Mouse (Mus musculus) neural tube, embryonic 12.5 days (tissue): ENCODE data around the gene Golph3l. TPM values are rescaled to one million over a fixed set of nuclear protein-coding genes. Genes with fewer than 3 reads are reported as not detected.
"Not testable (repeated sequence)": the region's sequence is repeated elsewhere in the genome, so short reads cannot be mapped to it uniquely, and the experiment has no call there.

Experiments
- ATAC-seq: fragments of 200-750 bp; cut with Nextera tagmentation; 2 replicates; pipeline ENCODE4 v1.8.0; 2017; ENCODE audit warnings: low read depth, mild to moderate bottlenecking, moderate TSS enrichment, moderate library complexity; ENCODE audit not compliant: low FRiP score
- H3K27ac ChIP-seq: fragments of 300-500 bp; sonication (generic); 2 replicates; pipeline ENCODE4 v1.5.1; 2016
- H3K27me3 ChIP-seq: fragments of 300-500 bp; sonication (generic); replicated peaks from 2 replicates; pipeline ENCODE4 v1.6.1; 2016; ENCODE audit warnings: mild to moderate bottlenecking
- H3K36me3 ChIP-seq: fragments of 300-500 bp; sonication (generic); 2 replicates; pipeline ENCODE4 v1.6.1; 2016; ENCODE audit warnings: mild to moderate bottlenecking
- H3K4me1 ChIP-seq: fragments of 300-500 bp; sonication (generic); 2 replicates; pipeline ENCODE4 v1.6.1; 2016
- H3K4me2 ChIP-seq: fragments of 300-500 bp; sonication (generic); replicated peaks from 2 replicates; pipeline ENCODE4 v1.6.1; 2016; ENCODE audit warnings: mild to moderate bottlenecking
- H3K4me3 ChIP-seq: fragments of 300-500 bp; sonication (generic); 2 replicates; pipeline ENCODE4 v1.5.1; 2016
- H3K9ac ChIP-seq: fragments of 300-500 bp; sonication (generic); 2 replicates; pipeline ENCODE4 v1.6.1; 2016; ENCODE audit warnings: mild to moderate bottlenecking
- H3K9me3 ChIP-seq: fragments of 300-500 bp; sonication (generic); 2 replicates; pipeline ENCODE4 v1.6.1; 2016; ENCODE audit warnings: mild to moderate bottlenecking
- WGBS: fragments of 180-500 bp; shearing (Covaris S2); methylation state at CpG from one replicate; pipeline ENCODE4 v1.1.7; 2016; 5-methylcytosine and 5-hydroxymethylcytosine counted together
- polyA plus RNA-seq: library from polyadenylated mRNA; unstranded; fragments of >200 nt; fragmentation: Nextera tagmentation; extraction: Ambion mirVana; gene quantifications from 2 replicates; pipeline ENCODE4 v1.2.1, GENCODE M21; 2016

Golph3l gene
- polyA plus RNA-seq, 1 experiment from 2014 or later = 35.7 TPM

DNA sequence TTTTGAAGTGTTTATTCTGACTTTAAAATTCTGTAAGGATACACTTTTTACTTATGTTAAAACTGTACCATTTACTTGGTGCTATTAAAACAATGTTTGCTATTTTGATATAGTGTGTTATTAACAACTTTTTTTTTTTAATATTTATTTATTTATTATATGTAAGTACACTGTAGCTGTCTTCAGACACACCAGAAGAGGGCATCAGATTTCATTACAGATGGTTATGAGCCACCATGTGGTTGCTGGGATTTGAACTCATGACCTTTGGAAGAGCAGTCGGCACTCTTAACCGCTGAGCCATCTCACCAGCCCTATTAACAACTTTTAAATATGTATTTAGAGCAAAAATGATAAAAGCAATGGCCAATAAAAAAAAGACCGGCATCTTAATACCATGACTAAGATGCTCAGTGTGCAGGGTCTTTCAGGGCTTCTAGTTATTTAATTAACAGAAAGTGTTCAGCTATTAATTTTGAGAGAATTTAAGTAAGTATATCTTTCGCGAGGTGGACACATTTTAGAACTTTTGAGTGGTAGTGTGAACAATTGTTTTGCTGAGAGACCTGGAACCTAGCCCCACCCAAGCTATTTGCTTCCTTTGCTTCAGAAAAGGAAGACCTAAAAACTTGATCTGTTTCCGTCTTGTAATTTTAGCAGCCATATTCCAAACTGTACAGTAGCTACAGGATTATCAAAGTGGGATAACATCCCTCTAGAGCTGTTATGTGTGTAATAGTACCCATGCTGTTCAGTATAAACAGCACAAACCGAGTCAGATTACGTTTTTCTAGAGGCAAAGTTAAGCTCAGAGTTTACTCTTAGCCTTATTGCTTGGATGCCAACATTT is 755 bp upstream of the Golph3l start:
- peak overlapping the region; percentile 71 for H3K4me2 ChIP-seq
- H3K4me3 ChIP-seq = peak overlapping the region; percentile 69
- peaks cover 8% of the 10 kb centered on the region for H3K36me3 ChIP-seq
- H3K27ac ChIP-seq = no peak overlapping the region
- no peaks in the 10 kb centered on the region for H3K4me1 ChIP-seq
- no peak overlapping the region for H3K9ac ChIP-seq
- H3K9me3 ChIP-seq = no peaks in the 10 kb centered on the region
- no peaks in the 10 kb centered on the region for H3K27me3 ChIP-seq
- WGBS = 52% methylated on average over 8 of the region's 8 CpGs
- ATAC-seq = peak; percentile 59; the same call in 1 of the 2 replicates

DNA sequence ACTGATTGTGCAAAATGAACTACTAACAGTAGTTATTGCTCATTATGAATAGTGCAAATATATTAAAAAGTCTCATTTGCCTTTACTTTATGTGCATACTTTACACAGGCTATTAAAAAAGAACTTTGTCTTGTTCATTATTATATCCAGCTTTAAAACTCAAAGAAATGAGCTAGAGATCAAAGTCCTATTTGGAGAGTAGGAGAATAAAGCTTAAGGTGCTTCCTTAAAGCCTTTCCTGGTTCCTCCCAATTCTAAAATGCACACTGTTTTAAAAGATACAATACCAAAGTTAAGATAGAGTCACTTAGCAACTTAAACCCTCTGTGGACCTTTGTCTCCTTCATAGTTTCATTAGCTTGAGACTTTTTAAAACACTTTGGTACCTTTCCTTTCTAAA is 10.0 kb downstream of the Golph3l start:
- Histone ChIP-seq H3K4me3 (no peak overlapping the region), H3K36me3 (peaks cover 25% of the 10 kb centered on the region; the same call in 1 of the 2 replicates), H3K4me2 (no peak overlapping the region), H3K27me3 (no peaks in the 10 kb centered on the region), H3K9ac (no peak overlapping the region), H3K4me1 (no peaks in the 10 kb centered on the region), H3K9me3 (no peaks in the 10 kb centered on the region), H3K27ac (no peak overlapping the region)
- ATAC-seq = no peak

- no peak for ATAC-seq
- H3K27me3 ChIP-seq = no peaks in the 10 kb centered on the region
- no peak overlapping the region for H3K9ac ChIP-seq
- no peak overlapping the region for H3K4me3 ChIP-seq
- no peak overlapping the region for H3K27ac ChIP-seq
- no peak overlapping the region for H3K4me2 ChIP-seq
- no peaks in the 10 kb centered on the region for H3K9me3 ChIP-seq
- no peaks in the 10 kb centered on the region for H3K4me1 ChIP-seq
- H3K36me3 ChIP-seq = peaks cover 13% of the 10 kb centered on the region; the same call in 1 of the 2 replicates
- 94% methylated on average over 3 of the region's 3 CpGs for WGBS
These were observed 12.6 kb downstream of the Golph3l start for GRCm38 (mm10) chr3:95601287-95601686.

DNA sequence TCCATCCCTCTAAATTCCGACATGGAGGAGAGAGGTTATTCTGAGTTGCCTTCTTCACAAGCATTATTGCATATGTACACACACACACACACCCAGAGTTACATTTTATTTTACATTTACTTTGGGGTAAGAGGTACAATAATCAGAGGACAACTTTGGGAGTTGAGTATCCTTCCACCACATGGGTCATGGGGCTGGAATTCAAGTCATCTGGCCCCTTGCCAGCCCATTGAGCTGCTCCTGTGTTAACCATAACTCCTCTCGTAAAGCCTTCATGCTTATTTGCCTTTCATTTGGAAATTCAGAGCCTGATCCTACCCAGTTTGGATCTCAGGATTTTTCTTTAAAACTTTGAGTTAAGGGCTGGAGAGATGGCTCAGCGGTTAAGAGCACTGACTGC is 17.4 kb downstream of the Golph3l start:
- Histone ChIP-seq H3K36me3 (peaks cover 32% of the 10 kb centered on the region), H3K9ac (no peak overlapping the region), H3K9me3 (no peaks in the 10 kb centered on the region), H3K4me3 (no peak overlapping the region), H3K27me3 (no peaks in the 10 kb centered on the region), H3K27ac (no peak overlapping the region), H3K4me2 (no peak overlapping the region), H3K4me1 (no peaks in the 10 kb centered on the region)
- 91% methylated on average over 3 of the region's 3 CpGs for WGBS
- no peak for ATAC-seq

DNA sequence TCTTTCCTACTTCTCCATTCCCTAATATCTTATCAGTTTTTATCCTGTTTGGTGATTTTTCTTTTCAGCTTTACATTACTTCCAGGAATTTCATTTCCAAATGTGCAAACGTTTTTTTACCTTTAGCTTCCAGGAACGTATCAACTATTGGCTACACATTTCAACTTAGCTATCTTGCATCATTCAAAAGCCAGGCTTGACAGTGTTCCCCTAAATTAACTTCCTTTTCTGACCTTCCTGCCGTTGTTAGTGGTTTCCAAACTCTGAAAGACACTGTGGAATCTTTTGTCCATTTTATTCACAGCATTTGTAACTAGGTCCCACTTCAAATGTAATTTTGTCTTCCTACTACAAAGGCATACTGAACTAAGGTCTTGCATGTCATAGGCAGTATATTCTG is 20.5 kb downstream of the Golph3l start:
- Histone ChIP-seq H3K9ac (no peak overlapping the region), H3K4me3 (no peak overlapping the region), H3K4me2 (no peak overlapping the region), H3K27ac (no peak overlapping the region), H3K4me1 (no peaks in the 10 kb centered on the region), H3K36me3 (peaks cover 37% of the 10 kb centered on the region), H3K27me3 (no peaks in the 10 kb centered on the region), H3K9me3 (no peaks in the 10 kb centered on the region)
- no peak for ATAC-seq
- 77% methylated on average over 3 of the region's 3 CpGs for WGBS

GRCm38 (mm10) chr3:95613996-95614395 is 25.3 kb downstream of the Golph3l start:
- Histone ChIP-seq H3K36me3 (peaks cover 40% of the 10 kb centered on the region), H3K9ac (no peak overlapping the region)
- WGBS = 88% methylated on average over 1 of the region's 1 CpGs

DNA sequence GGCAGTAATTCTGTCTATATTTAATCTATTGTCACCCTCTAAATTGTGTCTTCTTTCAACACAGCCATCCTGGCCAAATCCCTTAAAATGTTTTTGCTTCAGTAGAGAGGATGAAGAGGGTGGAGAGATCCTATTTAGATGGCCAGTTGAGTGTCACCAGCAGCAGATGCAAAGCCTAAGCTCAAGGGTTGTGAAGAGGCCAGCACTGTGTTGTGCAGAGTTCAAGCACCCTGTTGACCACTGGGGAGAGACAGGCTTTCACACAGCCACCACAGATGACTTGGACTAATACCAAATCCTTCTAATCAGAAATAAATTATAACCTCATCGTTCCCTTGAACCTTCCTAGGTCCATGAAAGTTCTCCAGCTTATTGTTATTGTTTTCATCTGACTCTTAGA is 29.8 kb downstream of the Golph3l start:
- H3K4me1 ChIP-seq = no peaks in the 10 kb centered on the region
- no peak overlapping the region for H3K27ac ChIP-seq
- no peak overlapping the region for H3K4me3 ChIP-seq
- peaks cover 37% of the 10 kb centered on the region for H3K36me3 ChIP-seq
- H3K9ac ChIP-seq = no peak overlapping the region
- H3K4me2 ChIP-seq = no peak overlapping the region
- WGBS = 87% methylated on average over 1 of the region's 1 CpGs
- ATAC-seq = no peak
- H3K9me3 ChIP-seq = no peaks in the 10 kb centered on the region
- no peaks in the 10 kb centered on the region for H3K27me3 ChIP-seq

More at GRCm38 (mm10) chr3:95613996-95614395, 25.3 kb downstream of the Golph3l start:
- Histone ChIP-seq H3K4me1 (no peaks in the 10 kb centered on the region), H3K4me2 (no peak overlapping the region), H3K27ac (no peak overlapping the region), H3K9me3 (no peaks in the 10 kb centered on the region), H3K27me3 (no peaks in the 10 kb centered on the region), H3K4me3 (no peak overlapping the region)
- ATAC-seq = no peak

- peaks cover 31% of the 10 kb centered on the region for H3K36me3 ChIP-seq
- ATAC-seq = no peak
- no peak overlapping the region for H3K4me2 ChIP-seq
- WGBS = 92% methylated on average over 1 of the region's 1 CpGs
- no peak overlapping the region for H3K9ac ChIP-seq
- H3K4me1 ChIP-seq = peaks cover 12% of the 10 kb centered on the region
- H3K27me3 ChIP-seq = no peaks in the 10 kb centered on the region
- no peak overlapping the region for H3K4me3 ChIP-seq
- no peaks in the 10 kb centered on the region for H3K9me3 ChIP-seq
- no peak overlapping the region for H3K27ac ChIP-seq
These were observed 32.5 kb downstream of the Golph3l start for GRCm38 (mm10) chr3:95621241-95621640.

- WGBS = 95% methylated on average over 20 of the region's 20 CpGs
- not testable (repeated sequence) for H3K27ac ChIP-seq
- peaks cover 18% of the 10 kb centered on the region for H3K4me1 ChIP-seq
These were observed 33.7 kb downstream of the Golph3l start for GRCm38 (mm10) chr3:95622421-95622820.

GRCm38 (mm10) chr3:95623551-95623950 is 34.8 kb downstream of the Golph3l start:
- WGBS = 45% methylated on average over 2 of the region's 2 CpGs
- Histone ChIP-seq H3K9me3 (no peaks in the 10 kb centered on the region), H3K4me1 (peaks cover 18% of the 10 kb centered on the region), H3K9ac (no peak overlapping the region), H3K27me3 (no peaks in the 10 kb centered on the region), H3K36me3 (peaks cover 31% of the 10 kb centered on the region), H3K27ac (no peak overlapping the region), H3K4me2 (no peak overlapping the region), H3K4me3 (no peak overlapping the region)
- ATAC-seq = no peak

More at GRCm38 (mm10) chr3:95622421-95622820, 33.7 kb downstream of the Golph3l start:
- not testable (repeated sequence) for H3K9ac ChIP-seq, ATAC-seq, H3K4me2 ChIP-seq, H3K27me3 ChIP-seq, H3K4me3 ChIP-seq, H3K9me3 ChIP-seq
- peaks cover 30% of the 10 kb centered on the region for H3K36me3 ChIP-seq

DNA sequence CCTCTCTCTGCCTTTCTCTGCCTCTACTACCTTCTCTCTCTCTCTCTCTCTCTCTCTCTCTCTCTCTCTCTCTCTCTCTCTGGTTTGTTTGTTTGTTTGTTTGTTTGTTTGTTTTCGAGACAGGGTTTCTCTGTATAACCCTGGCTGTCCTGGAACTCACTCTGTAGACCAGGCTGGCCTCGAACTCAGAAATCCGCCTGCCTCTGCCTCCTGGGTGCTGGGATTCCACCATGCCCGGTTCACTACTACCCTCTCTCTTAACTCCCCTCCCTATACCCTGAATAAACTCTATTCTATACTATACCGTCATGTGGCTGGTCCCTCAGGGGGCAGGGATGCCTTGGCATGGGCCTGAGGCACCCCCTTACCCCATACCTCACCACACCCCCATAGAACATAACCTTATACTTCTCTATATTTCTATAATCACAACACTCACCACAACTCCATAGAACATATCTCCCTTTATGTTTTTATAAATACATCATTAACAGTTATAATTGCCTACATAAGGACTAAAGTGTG is 35.3 kb downstream of the Golph3l start:
- Histone ChIP-seq H3K4me2 (peak overlapping the region; percentile 55), H3K4me3 (peak overlapping the region; percentile 59), H3K36me3 (peaks cover 34% of the 10 kb centered on the region), H3K4me1 (peaks cover 18% of the 10 kb centered on the region)
- not testable (repeated sequence) for H3K9me3 ChIP-seq, ATAC-seq, H3K9ac ChIP-seq, H3K27me3 ChIP-seq, H3K27ac ChIP-seq
- 70% methylated on average over 5 of the region's 5 CpGs for WGBS

DNA sequence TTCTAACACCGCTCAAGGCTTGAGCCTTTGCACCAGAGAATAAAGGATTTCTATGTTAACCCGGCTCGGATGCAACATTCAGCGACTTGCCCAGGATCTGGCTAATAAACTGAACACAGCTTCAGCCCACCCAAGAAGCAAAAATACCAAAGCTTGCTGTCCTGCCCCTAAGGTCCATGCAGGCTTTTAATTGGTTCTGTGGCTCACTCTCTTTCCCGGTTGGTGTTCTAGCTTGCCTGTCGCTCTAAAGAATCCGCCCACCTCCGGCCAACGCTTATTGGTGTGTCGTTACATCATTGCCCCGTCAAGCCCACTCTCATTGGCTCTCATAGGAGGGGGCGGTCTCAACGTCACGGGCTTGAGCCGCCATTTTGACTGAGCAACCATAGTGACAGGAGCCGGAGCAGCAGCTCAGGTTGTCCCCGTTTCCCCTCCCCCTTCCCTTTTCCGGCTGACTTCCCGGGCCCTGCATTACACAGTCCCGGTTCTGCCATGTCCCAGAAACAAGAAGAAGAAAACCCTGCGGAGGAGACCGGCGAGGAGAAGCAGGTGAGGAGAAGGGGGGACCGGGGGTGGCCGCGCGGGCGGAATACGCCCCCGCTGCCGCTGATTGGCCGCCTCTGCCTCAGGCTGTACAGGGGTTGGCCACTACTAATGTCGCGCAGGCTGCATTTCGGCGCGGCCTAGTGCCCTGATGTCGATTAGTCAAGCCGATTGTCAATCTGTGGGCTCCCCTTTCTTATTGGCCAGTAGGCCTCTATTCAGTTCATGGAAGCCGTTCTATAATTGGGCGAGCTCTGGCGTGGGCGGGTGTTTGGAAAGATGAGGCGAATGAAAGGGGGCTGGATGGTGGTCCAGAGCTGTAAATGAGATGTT is 36.1 kb downstream of the Golph3l start, which contains the start of gene Ensa:
TSS of gene Ensa (plus strand) at position 366 of the 876 bp plus-strand sequence.
- peak; percentile 99 for ATAC-seq
- H3K4me3 ChIP-seq = peak within 1 kb of the TSS; percentile 59
- peaks cover 38% of the 10 kb centered on the region for H3K36me3 ChIP-seq
- H3K9ac ChIP-seq = peak within 1 kb of the TSS; percentile 66
- H3K27me3 ChIP-seq = no peaks in the 10 kb centered on the region
- H3K27ac ChIP-seq = peak within 1 kb of the TSS; percentile 58; the same call in 1 of the 2 replicates
- H3K4me1 ChIP-seq = peaks cover 18% of the 10 kb centered on the region
- no peaks in the 10 kb centered on the region for H3K9me3 ChIP-seq
- under 1% methylated on average over 42 of the region's 44 CpGs for WGBS
- H3K4me2 ChIP-seq = peak within 1 kb of the TSS; percentile 68
